Mouse (Mus musculus): ENCODE results near the gene Cpeb2. TPM values are rescaled to one million over a fixed set of nuclear protein-coding genes. Genes with fewer than 3 reads are reported as not detected.

Gene Cpeb2
- polyA plus RNA-seq, 1 experiment from 2014 or later = 2.7 TPM

DNA sequence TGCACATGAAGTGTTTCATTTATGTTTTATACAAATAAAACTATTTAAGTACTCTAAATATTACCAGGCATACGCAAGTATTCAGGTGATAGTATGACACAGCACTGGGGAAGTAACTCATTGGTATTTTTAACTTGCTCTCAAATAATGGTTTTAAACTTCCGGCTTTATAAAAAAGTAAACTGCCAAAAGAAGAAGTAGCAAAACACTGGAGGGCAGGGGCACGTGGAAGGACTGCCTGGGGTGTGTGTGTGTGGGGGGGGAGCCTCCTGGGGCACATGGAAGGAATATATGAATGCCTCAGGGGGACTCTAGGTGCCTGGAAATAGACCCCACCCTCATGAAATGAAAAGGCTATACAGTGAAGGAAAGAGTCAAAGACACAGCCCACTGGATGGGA, 46.8 kb downstream of the Cpeb2 start:
- Histone ChIP-seq H3K4me3 (replicated peaks; ENCODE audit: low read depth, low read length) (no peak overlapping the region), H3K9ac (ENCODE audit: low read depth, low read length) (no peak overlapping the region), H3K9me3 (replicated peaks; ENCODE audit: low read length) (no peaks in the 10 kb centered on the region), H3K27ac (no peak overlapping the region), H3K36me3 (ENCODE audit: insufficient read depth, low read length) (0 out of 2 replicates have a peak, but pooled peaks cover 3% of the 10 kb centered on the region), H3K4me2 (ENCODE audit: low read length) (no peak overlapping the region), H3K27me3 (ENCODE audit: insufficient read depth, low read length) (no peaks in the 10 kb centered on the region), H3K4me1 (replicated peaks; ENCODE audit: insufficient read depth, low read length) (no peaks in the 10 kb centered on the region)
- ATAC-seq (replicated peaks; ENCODE audit: low FRiP score, low read depth) = no peak
- DNase-seq (ENCODE audit: low spot score) = no peak
- TF ChIP-seq CTCF (IDR thresholded peaks at IDR 0.05; ENCODE audit: low read depth) = no peak
- WGBS = 77% methylated on average over 3 of the region's 3 CpGs

DNA sequence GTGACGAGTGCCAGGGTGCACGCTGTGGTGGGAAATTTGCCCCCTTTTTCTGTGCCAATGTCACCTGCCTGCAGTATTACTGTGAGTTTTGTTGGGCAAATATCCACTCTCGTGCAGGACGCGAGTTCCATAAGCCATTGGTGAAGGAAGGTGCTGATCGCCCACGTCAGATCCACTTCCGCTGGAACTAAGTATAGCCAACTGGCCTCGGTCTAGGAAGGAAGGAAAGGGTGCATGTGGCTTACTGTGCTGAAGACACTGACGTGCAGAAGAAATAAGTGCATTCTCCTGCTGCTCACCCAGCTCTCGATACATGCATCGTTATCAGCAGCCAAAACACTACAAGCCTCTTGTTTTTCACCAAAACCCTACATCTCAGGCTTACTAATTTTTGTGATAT, 52.8 kb downstream of the Cpeb2 start:
- Histone ChIP-seq H3K27me3 (ENCODE audit: insufficient read depth, low read length) (no peaks in the 10 kb centered on the region), H3K9me3 (replicated peaks; ENCODE audit: low read length) (no peaks in the 10 kb centered on the region), H3K4me2 (ENCODE audit: low read length) (no peak overlapping the region), H3K27ac (no peak overlapping the region), H3K36me3 (ENCODE audit: insufficient read depth, low read length) (peaks cover 6% of the 10 kb centered on the region; the same call in 1 of the 2 replicates), H3K9ac (ENCODE audit: low read depth, low read length) (no peak overlapping the region), H3K4me3 (replicated peaks; ENCODE audit: low read depth, low read length) (no peak overlapping the region), H3K4me1 (replicated peaks; ENCODE audit: insufficient read depth, low read length) (no peaks in the 10 kb centered on the region)
- DNase-seq (ENCODE audit: low spot score) (no peak), ATAC-seq (replicated peaks; ENCODE audit: low FRiP score, low read depth) (no peak)
- 89% methylated on average over 12 of the region's 12 CpGs for WGBS
- TF ChIP-seq CTCF (IDR thresholded peaks at IDR 0.05; ENCODE audit: low read depth) = no peak

DNA sequence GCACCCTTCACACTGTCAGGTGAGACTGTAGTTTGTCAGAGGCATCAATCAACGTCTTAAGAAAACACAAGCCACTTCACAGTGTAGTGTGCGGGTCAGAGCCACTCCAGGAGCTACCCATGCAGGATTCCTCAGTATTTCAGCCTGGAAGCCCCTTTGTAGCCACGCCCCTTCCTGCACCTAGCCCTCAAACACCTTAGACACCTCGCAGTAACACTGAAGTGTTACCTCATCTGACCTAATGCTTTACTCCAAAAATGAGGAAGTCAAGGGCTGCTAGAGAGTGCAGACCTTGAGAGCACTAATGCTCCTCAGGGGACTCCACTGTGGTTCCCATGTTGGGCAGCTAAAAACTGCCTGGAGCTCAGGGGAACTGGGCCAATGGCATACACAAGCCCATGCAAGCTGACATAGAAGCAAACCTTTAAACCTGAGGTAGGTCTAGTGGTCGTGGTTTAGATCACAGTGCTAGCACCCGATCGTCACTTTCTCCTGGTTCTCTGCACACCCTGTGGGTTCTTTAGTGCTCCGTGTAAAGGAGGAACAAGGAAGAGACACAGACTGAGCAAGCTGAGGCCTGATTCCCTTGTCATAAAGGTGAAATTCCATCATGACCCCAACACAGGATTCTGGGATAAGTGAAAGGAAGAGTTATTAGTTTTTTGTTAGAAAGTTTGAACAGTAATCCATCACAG, 56.9 kb downstream of the Cpeb2 start:
- ATAC-seq (replicated peaks; ENCODE audit: low FRiP score, low read depth) (no peak; the same call in 1 of the 2 replicates), DNase-seq (ENCODE audit: low spot score) (no peak)
- no peak for TF ChIP-seq CTCF (IDR thresholded peaks at IDR 0.05; ENCODE audit: low read depth)
- Histone ChIP-seq H3K4me2 (ENCODE audit: low read length) (no peak overlapping the region), H3K27ac (no peak overlapping the region), H3K27me3 (ENCODE audit: insufficient read depth, low read length) (no peaks in the 10 kb centered on the region), H3K4me3 (replicated peaks; ENCODE audit: low read depth, low read length) (no peak overlapping the region), H3K36me3 (ENCODE audit: insufficient read depth, low read length) (peaks cover 1% of the 10 kb centered on the region; the same call in 1 of the 2 replicates), H3K9ac (ENCODE audit: low read depth, low read length) (no peak overlapping the region), H3K4me1 (replicated peaks; ENCODE audit: insufficient read depth, low read length) (no peaks in the 10 kb centered on the region), H3K9me3 (replicated peaks; ENCODE audit: low read length) (no peaks in the 10 kb centered on the region)
- 66% methylated on average over 8 of the region's 8 CpGs for WGBS

DNA sequence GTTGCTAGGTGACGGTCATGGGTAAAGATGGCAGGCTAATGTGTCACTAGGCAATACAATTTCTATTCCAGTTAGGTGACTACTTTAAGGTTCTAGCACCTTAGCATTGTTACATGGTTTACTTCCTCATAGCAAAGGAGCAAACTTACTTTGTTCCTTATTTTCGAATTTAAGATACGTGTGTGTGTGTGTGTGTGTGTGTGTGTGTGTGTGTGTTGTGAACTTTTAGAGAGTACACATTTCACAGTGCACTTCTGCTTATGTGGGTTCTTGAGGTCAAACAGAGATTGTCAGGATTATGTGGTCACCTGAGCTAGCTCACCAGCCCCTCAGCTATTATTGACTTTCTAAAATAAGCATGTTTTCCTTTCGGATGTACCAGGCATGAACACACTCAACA, 60.2 kb downstream of the Cpeb2 start:
- ATAC-seq (replicated peaks; ENCODE audit: low FRiP score, low read depth) (no peak), DNase-seq (ENCODE audit: low spot score) (no peak)
- H3K4me2 ChIP-seq (ENCODE audit: low read length) = no peak overlapping the region
- H3K27me3 ChIP-seq (ENCODE audit: insufficient read depth, low read length) = no peaks in the 10 kb centered on the region
- TF ChIP-seq CTCF (IDR thresholded peaks at IDR 0.05; ENCODE audit: low read depth) = no peak
- 95% methylated on average over 4 of the region's 4 CpGs for WGBS
- H3K27ac ChIP-seq = no peak overlapping the region
- no peak overlapping the region for H3K4me3 ChIP-seq (replicated peaks; ENCODE audit: low read depth, low read length)
- no peaks in the 10 kb centered on the region for H3K4me1 ChIP-seq (replicated peaks; ENCODE audit: insufficient read depth, low read length)
- no peak overlapping the region for H3K9ac ChIP-seq (ENCODE audit: low read depth, low read length)
- H3K36me3 ChIP-seq (ENCODE audit: insufficient read depth, low read length) = no peaks in the 10 kb centered on the region
- H3K9me3 ChIP-seq (replicated peaks; ENCODE audit: low read length) = no peaks in the 10 kb centered on the region

DNA sequence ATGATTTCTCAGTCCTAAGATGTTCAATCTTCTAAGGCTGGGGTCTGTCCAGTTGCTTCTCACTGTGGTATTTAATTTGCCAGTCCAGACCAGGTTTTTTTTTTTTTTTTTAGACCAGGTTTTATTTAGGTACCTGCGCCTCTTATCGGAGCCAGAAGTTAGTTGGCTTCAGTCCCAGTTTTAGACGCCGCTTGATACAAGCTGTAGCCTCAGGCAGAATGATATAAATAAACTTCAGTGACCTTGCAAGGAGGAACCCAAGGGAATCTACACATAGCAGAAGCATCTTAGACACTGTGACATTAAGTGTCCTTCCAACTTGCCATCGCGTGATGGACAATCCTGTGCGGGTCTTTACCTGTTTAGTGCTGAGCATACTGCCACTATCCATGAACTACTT, 64.5 kb downstream of the Cpeb2 start:
- Histone ChIP-seq H3K36me3 (ENCODE audit: insufficient read depth, low read length) (no peaks in the 10 kb centered on the region), H3K27me3 (ENCODE audit: insufficient read depth, low read length) (no peaks in the 10 kb centered on the region), H3K4me1 (replicated peaks; ENCODE audit: insufficient read depth, low read length) (no peaks in the 10 kb centered on the region), H3K27ac (no peak overlapping the region), H3K9ac (ENCODE audit: low read depth, low read length) (no peak overlapping the region), H3K9me3 (replicated peaks; ENCODE audit: low read length) (no peaks in the 10 kb centered on the region), H3K4me2 (ENCODE audit: low read length) (no peak overlapping the region), H3K4me3 (replicated peaks; ENCODE audit: low read depth, low read length) (no peak overlapping the region)
- DNase-seq (ENCODE audit: low spot score) = no peak
- ATAC-seq (replicated peaks; ENCODE audit: low FRiP score, low read depth) = no peak
- TF ChIP-seq CTCF (IDR thresholded peaks at IDR 0.05; ENCODE audit: low read depth) = no peak
- WGBS = 66% methylated on average over 7 of the region's 7 CpGs

DNA sequence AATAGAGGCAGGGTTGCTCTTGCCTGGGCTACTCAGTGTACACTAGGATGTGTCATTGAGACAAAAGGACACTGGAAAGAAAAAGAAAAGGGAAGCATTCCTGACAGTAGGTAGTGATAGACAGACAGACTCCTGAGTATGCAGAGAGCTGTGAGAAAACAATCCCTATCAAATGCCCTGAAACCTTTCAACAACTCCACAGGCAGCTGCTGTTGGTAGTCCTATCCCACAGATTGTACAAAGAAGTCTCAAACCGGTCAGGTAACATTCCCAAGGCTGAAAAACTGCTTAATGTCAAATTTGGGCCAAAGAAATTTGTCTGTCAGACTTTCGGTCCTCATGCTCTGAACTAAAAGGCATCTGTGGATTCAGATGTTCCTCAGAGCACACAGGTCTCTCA, 66.0 kb downstream of the Cpeb2 start:
- Histone ChIP-seq H3K36me3 (ENCODE audit: insufficient read depth, low read length) (no peaks in the 10 kb centered on the region), H3K9me3 (replicated peaks; ENCODE audit: low read length) (no peaks in the 10 kb centered on the region), H3K4me2 (ENCODE audit: low read length) (no peak overlapping the region), H3K4me3 (replicated peaks; ENCODE audit: low read depth, low read length) (no peak overlapping the region), H3K4me1 (replicated peaks; ENCODE audit: insufficient read depth, low read length) (no peaks in the 10 kb centered on the region), H3K9ac (ENCODE audit: low read depth, low read length) (no peak overlapping the region), H3K27me3 (ENCODE audit: insufficient read depth, low read length) (no peaks in the 10 kb centered on the region), H3K27ac (no peak overlapping the region)
- DNase-seq (ENCODE audit: low spot score) (no peak), ATAC-seq (replicated peaks; ENCODE audit: low FRiP score, low read depth) (no peak)
- no peak for TF ChIP-seq CTCF (IDR thresholded peaks at IDR 0.05; ENCODE audit: low read depth)
- 71% methylated on average over 2 of the region's 2 CpGs for WGBS

DNA sequence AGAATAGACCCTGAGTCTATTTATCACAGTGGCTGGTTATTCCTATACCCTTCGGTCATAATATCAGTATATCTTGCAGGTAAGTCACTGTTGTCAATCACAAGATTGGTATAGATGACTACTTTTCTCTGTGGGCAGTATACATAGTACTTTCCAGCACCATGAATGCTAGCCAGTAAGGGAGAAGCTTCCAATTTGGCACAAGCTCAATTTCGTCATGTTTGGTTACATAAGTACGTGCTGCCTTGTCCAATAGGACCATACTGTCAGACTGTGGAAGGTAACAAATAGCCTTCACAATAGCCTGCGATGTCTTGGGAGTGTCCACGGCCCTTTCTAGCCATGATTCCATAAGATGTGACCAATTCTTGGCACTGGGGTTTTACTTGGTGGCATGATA, 67.1 kb downstream of the Cpeb2 start:
- no peak overlapping the region for H3K9ac ChIP-seq (ENCODE audit: low read depth, low read length)
- 92% methylated on average over 5 of the region's 5 CpGs for WGBS
- no peaks in the 10 kb centered on the region for H3K36me3 ChIP-seq (ENCODE audit: insufficient read depth, low read length)
- no peak for ATAC-seq (replicated peaks; ENCODE audit: low FRiP score, low read depth)
- H3K4me2 ChIP-seq (ENCODE audit: low read length) = no peak overlapping the region
- no peaks in the 10 kb centered on the region for H3K4me1 ChIP-seq (replicated peaks; ENCODE audit: insufficient read depth, low read length)
- H3K27me3 ChIP-seq (ENCODE audit: insufficient read depth, low read length) = no peaks in the 10 kb centered on the region
- no peak overlapping the region for H3K4me3 ChIP-seq (replicated peaks; ENCODE audit: low read depth, low read length)
- no peaks in the 10 kb centered on the region for H3K9me3 ChIP-seq (replicated peaks; ENCODE audit: low read length)
- H3K27ac ChIP-seq = no peak overlapping the region
- DNase-seq (ENCODE audit: low spot score) = no peak
- no peak for TF ChIP-seq CTCF (IDR thresholded peaks at IDR 0.05; ENCODE audit: low read depth)
